Mouse (Mus musculus) forelimb bud, embryonic 11.5 days (tissue): Measurements from ENCODE around the gene Stk39.
A peak's percentile ranks its signal among the peaks of the same experiment; 100 is the strongest.

Source experiments
- DNase-seq: peaks from one replicate; pipeline ENCODE4 v3.0.0-alpha.2; 2012; ENCODE audit warnings: low read depth, low spot score

Gene Stk39

GRCm38 (mm10) chr2:68471759-68472550, at the start of gene Stk39:
TSS of gene Stk39 (minus strand) at chr2:68472268.
- peak; percentile 73 for DNase-seq

GRCm38 (mm10) chr2:68515409-68515808, 43.3 kb upstream of the Stk39 start:
- DNase-seq: no peak

GRCm38 (mm10) chr2:68503202-68503601, 31.1 kb upstream of the Stk39 start:
- DNase-seq: no peak

- no peak for DNase-seq
These were observed 30.7 kb upstream of the Stk39 start for GRCm38 (mm10) chr2:68502734-68503133.

- DNase-seq: no peak
These were observed 30.2 kb upstream of the Stk39 start for GRCm38 (mm10) chr2:68502236-68502635.

- no peak for DNase-seq
These were observed 14.2 kb upstream of the Stk39 start for GRCm38 (mm10) chr2:68486275-68486674.

GRCm38 (mm10) chr2:68485141-68485540, 13.1 kb upstream of the Stk39 start:
- DNase-seq: no peak

- no peak for DNase-seq
These were observed 10.8 kb upstream of the Stk39 start for GRCm38 (mm10) chr2:68482896-68483295.

- no peak for DNase-seq
These were observed 7.8 kb upstream of the Stk39 start for GRCm38 (mm10) chr2:68479823-68480222.

GRCm38 (mm10) chr2:68472921-68473320, 853 bp upstream of the Stk39 start:
- no peak for DNase-seq

GRCm38 (mm10) chr2:68472551-68472910, 463 bp upstream of the Stk39 start:
- no peak for DNase-seq

- peak; percentile 40 for DNase-seq
These were observed 943 bp downstream of the Stk39 start for GRCm38 (mm10) chr2:68470891-68471758.

GRCm38 (mm10) chr2:68469491-68469890, 2.6 kb downstream of the Stk39 start:
- no peak for DNase-seq

- DNase-seq: no peak
These were observed 3.4 kb downstream of the Stk39 start for GRCm38 (mm10) chr2:68468698-68469097.

GRCm38 (mm10) chr2:68468259-68468658, 3.8 kb downstream of the Stk39 start:
- no peak for DNase-seq

GRCm38 (mm10) chr2:68467085-68467978, 4.7 kb downstream of the Stk39 start:
- DNase-seq: no peak

GRCm38 (mm10) chr2:68466124-68467070, 5.7 kb downstream of the Stk39 start:
- no peak for DNase-seq

- no peak for DNase-seq
These were observed 6.6 kb downstream of the Stk39 start for GRCm38 (mm10) chr2:68465266-68466123.

GRCm38 (mm10) chr2:68464456-68464855, 7.6 kb downstream of the Stk39 start:
- DNase-seq: no peak

- DNase-seq: no peak
These were observed 8.3 kb downstream of the Stk39 start for GRCm38 (mm10) chr2:68463801-68464200.
